Mouse (Mus musculus): ENCODE data around the gene Kat6b.
"Not testable (repeated sequence)": the region's sequence is repeated elsewhere in the genome, so short reads cannot be mapped to it uniquely, and the experiment has no call there.

Gene Kat6b

DNA sequence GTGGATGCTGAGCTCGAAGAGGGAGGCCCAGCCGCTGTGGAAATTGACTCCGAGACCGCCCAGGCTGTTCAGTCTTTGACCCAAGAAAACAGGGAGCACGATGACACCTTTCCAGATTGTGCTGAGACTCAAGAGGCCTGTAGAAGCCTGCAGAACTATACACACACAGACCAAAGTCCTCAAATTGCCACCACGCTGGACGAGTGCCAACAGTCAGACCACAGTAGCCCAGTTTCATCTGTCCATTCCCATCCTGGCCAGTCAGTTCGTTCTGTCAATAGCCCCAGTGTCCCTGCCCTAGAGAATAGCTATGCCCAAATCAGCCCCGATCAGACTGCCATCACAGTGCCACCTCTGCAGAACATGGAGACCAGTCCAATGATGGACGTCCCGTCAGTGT, 188.0 kb downstream of the Kat6b start:
- DNase-seq (ENCODE audit: low spot score), result no peak

DNA sequence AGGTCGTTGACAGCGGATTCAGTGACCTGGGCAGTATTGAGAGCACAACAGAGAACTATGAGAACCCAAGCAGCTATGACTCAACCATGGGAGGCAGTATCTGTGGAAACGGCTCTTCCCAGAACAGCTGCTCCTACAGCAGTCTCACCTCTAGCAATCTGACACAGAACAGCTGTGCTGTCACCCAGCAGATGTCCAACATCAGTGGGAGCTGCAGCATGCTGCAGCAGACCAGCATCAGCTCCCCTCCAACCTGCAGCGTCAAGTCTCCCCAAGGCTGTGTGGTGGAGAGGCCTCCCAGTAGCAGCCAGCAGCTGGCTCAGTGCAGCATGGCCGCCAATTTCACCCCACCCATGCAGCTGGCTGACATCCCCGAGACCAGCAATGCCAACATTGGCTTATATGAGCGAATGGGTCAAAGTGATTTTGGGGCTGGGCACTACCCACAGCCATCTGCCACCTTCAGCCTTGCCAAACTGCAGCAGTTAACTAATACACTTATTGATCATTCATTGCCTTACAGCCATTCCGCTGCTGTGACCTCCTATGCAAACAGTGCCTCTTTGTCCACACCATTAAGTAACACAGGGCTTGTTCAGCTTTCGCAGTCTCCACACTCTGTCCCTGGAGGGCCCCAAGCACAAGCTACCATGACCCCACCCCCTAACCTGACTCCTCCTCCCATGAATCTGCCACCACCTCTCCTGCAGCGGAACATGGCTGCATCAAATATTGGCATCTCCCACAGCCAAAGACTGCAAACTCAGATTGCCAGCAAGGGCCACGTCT, 188.6 kb downstream of the Kat6b start:
- DNase-seq (ENCODE audit: low spot score), result no peak

DNA sequence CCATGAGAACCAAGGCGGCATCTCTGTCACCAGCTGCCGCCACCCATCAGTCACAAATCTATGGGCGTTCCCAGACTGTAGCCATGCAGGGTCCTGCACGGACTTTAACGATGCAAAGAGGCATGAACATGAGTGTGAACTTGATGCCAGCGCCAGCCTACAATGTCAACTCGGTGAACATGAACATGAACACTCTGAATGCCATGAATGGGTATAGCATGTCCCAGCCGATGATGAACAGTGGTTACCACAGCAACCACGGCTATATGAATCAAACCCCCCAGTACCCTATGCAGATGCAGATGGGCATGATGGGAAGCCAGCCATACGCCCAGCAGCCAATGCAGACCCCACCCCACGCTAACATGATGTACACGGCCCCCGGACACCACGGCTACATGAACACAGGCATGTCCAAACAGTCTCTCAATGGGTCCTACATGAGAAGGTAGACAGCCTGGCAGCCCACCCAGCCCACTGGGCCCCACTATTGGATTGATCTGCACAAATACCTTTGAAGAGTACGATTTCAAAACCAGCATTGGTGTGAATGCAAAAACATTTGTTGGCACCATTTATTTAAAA, 189.3 kb downstream of the Kat6b start:
- not testable (repeated sequence) for DNase-seq (ENCODE audit: low spot score)

DNA sequence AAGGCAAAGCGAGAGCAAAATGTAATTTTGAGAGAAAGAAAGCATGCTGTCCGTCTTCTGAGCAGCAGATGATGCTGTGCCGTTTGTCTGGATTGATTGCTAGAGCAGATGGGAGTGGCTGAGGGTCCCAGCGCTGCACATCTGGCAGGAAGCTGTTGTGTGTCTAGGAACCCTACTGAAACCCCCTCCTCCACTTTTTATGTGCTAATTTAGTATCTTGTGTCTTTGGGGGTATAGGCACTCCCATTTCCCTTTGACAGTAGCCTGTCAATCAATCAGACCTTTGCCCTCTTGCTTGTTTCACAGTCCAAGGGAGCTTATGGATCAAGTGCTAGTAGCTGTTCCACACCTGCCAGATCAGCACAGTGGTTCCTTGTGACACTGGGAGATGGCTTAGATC, 191.9 kb downstream of the Kat6b start:
- no peak for DNase-seq (ENCODE audit: low spot score)

DNA sequence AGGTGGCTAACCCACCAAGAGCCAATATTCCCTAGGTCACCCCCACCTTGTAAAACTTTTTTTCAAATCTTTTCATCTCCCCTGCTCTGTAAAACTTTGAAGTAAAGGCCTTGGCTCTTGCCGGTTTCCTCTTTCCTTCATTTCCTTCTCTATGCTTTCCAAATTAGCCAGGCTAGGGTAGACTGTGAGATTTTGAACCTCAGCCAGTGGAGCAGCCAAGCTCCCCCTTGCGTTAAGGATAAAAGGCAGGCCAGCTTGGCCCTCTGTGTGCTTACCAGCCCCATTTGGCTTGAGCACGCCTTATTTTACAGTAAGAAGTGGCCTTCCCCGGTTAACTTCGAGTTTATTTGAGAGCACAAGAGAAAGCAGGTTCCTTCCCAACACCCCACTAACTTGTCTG, 193.2 kb downstream of the Kat6b start:
- DNase-seq (ENCODE audit: low spot score), result no peak

DNA sequence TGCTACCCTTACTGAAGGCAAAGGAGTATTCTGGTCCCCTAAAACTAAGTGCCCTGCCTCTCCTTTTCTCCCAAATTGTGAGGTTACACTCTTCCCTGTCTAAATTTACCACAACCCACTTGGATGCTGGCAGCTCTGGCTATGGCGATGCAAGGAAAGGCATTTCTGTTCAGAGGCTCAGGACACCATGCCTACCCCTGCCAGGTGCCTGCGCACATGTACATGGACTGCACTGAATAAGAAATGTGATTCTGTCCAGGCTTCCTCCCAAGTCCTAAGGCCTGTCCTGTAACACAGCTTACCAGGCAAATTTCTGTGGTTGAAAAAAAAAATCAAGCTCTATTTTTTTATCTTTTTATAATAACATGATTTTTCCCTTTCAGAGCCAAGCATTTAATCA, 195.0 kb downstream of the Kat6b start:
- DNase-seq (ENCODE audit: low spot score), result no peak

- DNase-seq (ENCODE audit: low spot score), result no peak
Measured at GRCm38 (mm10) chr14:21678509-21679285, 197.5 kb downstream of the Kat6b start.

GRCm38 (mm10) chr14:21679631-21680201, 198.5 kb downstream of the Kat6b start:
- DNase-seq (ENCODE audit: low spot score), result no peak

GRCm38 (mm10) chr14:21682681-21683129, 201.5 kb downstream of the Kat6b start:
- DNase-seq (ENCODE audit: low spot score), result peak; percentile 56

- no peak for DNase-seq (ENCODE audit: low spot score)
Measured at GRCm38 (mm10) chr14:21683834-21684233, 202.6 kb downstream of the Kat6b start.

DNA sequence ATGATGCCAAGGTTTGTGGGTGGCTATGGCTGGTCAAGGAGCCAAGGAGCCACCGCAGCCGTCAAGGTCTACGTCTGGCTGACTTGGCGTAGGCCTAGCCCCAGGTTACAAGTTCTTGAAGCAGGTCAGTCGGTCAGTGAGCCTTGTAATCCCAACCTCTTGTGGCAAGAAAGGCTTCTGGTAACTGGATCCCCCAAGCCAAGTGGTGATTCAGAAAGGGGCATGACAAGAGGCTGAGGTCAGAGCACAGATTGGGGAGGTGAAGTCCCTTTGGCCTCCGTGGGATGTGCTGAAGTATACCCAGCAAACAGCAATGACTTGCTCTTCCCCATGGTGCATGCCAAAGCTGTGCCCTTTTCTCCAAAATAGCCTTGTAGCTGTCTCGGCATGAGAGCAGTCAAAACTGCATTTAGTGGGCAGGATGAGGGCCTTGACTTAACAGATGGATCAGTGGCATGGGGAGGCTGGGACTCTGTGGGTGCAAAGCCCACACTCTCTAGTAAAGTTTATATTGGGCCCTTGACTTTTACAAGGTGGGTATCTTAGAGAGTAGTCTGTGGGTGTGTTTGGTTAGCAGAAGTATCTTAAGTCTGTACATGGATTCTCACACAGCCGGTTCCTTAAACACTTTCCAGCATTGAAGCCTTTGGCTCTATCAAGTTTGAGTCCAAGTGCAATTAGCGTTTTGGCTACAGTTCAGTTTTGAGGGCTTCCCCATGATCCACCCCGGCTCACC, 204.3 kb downstream of the Kat6b start:
- no peak for DNase-seq (ENCODE audit: low spot score)

GRCm38 (mm10) chr14:21686376-21687279, 205.4 kb downstream of the Kat6b start:
- DNase-seq (ENCODE audit: low spot score), result peak; percentile 59

DNA sequence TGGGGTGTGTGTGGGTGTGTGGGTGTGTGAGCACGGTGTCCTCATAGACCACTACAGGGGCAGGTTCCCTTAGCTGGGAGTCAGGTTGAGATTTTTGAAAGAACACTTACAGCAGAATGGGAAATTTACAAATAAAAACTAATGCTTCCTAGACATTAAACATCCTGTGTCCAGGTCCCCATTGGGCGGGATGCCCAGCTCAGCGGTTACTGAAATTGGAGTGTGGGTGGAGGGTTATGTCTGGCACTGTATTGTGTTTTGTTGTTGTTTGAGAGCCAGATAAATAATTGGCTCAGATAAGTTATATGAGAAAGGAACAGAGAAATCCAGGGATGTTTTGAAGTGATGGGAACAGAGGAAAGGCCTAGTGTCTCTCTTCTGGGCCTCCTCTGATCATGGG, 209.8 kb downstream of the Kat6b start:
- no peak for DNase-seq (ENCODE audit: low spot score)

DNA sequence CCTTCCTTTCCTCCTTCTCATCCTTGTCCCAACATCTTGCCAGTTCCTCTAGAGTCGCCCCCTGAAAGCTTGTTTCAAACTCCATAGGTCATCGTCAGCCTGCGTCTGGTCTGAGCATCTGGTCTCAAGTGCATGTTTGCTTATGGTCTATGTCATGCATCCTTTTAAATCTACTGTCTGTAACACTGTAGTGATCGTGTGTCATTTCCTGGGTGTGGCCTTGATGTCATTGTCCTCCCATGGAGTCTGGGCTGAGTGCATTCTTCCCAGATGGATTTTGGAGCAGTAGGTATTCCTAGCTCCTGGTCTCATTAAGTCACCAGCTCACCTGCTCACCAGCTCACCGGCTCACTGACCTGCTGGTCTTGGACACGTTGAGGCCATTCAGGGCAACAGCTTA, 213.8 kb downstream of the Kat6b start:
- no peak for DNase-seq (ENCODE audit: low spot score)

DNA sequence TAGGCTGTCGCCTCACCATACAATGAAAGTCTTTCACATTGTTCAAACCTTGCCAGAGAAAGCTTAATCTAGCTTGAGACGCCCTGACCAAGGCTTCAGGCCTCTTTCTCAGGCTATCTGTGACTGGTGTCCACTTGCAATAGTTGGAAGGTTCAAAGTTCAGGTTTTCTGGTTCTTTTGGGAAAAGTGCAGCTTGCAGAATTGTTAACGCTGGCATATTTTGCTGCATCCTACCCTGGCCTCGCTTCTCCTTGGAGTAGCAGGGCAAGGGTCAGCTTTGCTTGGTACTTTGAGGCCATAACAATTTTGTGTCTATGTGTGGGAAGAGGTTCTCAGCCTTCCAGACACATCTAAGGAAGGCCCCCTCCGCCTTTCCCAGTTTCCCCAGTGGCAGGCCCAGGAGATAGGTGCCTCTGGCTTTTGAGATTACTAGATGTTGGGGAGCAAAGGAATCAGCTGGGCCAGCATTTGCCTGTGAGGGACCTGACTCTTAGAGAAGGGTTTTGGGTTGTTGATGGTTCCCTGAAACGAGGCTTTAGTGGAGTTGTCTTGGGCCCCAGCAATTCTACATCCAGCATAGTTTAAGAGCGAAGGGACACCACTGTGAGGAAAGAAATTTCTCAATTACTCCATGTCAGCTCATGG, 215.1 kb downstream of the Kat6b start:
- no peak for DNase-seq (ENCODE audit: low spot score)

DNA sequence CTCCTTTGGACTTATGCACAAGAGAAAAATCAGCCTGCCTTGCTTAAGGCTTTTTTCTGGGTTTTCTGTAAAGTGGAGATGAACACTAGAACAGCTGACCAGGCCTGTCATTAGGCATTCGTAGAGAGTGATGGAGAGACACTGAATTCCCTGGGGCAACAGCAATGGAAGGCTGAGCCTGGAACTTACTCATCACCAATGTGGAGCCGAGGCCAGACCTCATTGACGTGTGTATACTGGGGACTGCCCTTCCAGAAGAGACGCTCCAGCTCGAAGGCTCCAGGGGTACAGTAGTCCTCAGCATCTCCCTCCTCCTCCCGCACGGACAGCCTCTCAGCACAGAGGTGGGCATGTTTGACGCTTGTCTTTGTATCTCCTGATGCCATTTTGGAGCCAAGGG, 221.5 kb downstream of the Kat6b start:
- DNase-seq (ENCODE audit: low spot score), result no peak

DNA sequence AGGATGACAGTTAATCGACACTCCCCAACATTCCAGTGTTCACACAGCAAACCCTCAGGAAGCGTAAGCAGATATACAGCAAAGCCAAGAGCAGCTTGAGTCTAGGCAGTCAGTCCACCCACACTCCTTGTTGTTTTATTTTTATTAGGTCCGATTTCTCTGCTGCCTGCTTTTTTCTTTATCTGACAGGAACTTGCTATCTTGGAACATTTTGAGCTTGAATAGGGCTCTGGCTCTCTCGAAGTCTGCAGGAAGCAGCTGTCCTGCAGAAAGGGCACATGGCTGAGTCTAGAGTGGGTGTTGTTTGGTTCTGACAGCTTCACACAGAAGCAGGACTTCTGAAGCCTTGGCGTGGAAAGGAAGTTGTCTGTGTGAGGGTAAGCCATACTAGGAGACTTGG, 222.0 kb downstream of the Kat6b start:
- DNase-seq (ENCODE audit: low spot score), result peak; percentile 44

- no peak for DNase-seq (ENCODE audit: low spot score)
Measured at GRCm38 (mm10) chr14:21705462-21705861, 224.2 kb downstream of the Kat6b start.

- DNase-seq (ENCODE audit: low spot score), result no peak
Measured at GRCm38 (mm10) chr14:21706759-21707571, 225.7 kb downstream of the Kat6b start.
